Mouse (Mus musculus): ENCODE results near the gene Dnhd1. TPM values are rescaled to one million over a fixed set of nuclear protein-coding genes. Genes with fewer than 3 reads are reported as not detected.

Gene Dnhd1
- polyA plus RNA-seq, 1 experiment from 2014 or later, result 2.9 TPM

GRCm38 (mm10) chr7:105621646-105622292, 28.9 kb upstream of the Dnhd1 start:
- in situ Hi-C loops (cut with MboI; ENCODE audit: low pct_unique_long_range_greater_than_20kb), result no loop called here
- DNase-seq (ENCODE audit: low read depth, low spot score) (no peak), ATAC-seq (peak; percentile 85)
- no peak for TF ChIP-seq CTCF (IDR thresholded peaks at IDR 0.05)
- ChIA-PET CTCF (interaction anchor here (1.0 to 1.7 kb wide), 4 partner anchors 8 to 14 kb away, joined by 3 to 4 read pairs (median 4); no protein-coding TSS in a partner anchor), POLR2A (interaction anchor here (1.5 kb wide), 1 partner anchor 14 kb away, joined by 5 read pairs; no protein-coding TSS in a partner anchor)
- H3K27me3 ChIP-seq, result no peaks in the 10 kb centered on the region

DNA sequence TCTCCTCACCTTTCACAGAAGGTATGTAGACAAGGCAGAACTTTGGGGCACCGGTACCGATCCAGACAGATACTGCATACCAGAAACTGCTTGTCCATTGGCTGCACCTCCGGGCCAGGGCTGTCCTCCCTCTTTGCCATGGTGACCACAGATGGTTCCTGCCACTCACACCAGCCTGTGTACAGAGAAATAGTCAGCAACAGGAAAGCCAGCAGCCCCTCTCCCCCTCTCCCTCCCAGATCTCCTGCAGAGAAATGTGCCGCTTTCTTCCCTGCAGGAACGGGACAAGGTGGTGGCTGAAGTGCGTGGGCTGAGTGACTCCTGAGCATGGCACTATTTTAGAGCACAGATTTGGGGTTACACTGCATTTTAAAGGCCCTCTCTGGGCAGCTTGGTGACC, 25.2 kb upstream of the Dnhd1 start:
- H3K27me3 ChIP-seq, result no peaks in the 10 kb centered on the region
- ChIA-PET POLR2A (no interaction called here), CTCF (no interaction called here)
- in situ Hi-C loops (cut with MboI; ENCODE audit: low pct_unique_long_range_greater_than_20kb), result loop anchor here (25.0 kb wide), 1 partner anchor 238 kb away; the partner anchor contains the start of gene Gm5901
- no peak for ATAC-seq
- TF ChIP-seq CTCF (IDR thresholded peaks at IDR 0.05), result no peak
- DNase-seq (ENCODE audit: low read depth, low spot score), result no peak

DNA sequence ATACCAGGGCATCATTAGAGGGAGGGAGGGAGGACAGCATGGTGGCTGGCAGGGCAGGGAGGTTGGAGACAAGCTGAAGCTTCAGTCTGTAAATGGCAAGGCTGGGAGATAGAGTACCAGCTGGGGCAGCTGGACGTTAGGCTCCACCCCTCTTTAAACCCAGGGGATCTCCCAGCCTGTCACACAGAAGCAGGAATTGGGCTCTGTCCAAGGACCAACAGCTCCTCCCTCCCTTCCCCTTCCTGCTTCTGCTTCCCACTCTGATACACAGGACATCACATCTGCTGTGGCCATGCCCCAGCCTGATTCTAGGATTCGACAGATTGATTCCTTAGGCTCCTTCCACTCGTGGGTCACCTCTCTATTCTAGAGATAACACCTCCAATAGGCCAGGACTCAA, 22.0 kb upstream of the Dnhd1 start:
- in situ Hi-C loops (cut with MboI; ENCODE audit: low pct_unique_long_range_greater_than_20kb), result loop anchor here (25.0 kb wide), 1 partner anchor 241 kb away; the partner anchor contains the start of gene Gm5901
- ATAC-seq, result no peak

DNA sequence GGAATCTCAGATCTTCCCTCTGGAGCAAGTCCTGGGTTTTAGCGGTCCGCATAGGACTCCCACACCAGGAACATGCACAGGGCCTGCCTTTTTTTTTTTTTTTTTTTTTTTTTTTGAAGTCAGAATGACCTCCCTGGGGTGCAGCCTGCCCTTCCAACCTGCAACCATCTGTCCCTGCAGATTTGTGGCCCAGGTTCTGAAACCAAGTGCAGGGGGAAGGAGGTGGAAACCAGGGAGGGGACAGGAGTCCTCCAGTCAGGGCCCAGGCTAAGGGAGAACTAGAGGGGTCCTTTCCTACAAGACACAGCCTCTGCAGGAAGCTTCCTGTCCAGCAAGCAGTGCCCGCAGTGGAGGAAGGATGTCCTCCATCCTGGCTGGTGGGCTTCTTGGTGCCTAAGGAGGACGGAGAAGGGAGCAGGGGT, 18.1 kb upstream of the Dnhd1 start:
- POLR2A ChIA-PET, result interaction anchor here (0.5 kb wide), 1 partner anchor 718 kb away, joined by 3 read pairs; no protein-coding TSS in a partner anchor
- CTCF ChIA-PET, result no interaction called here
- in situ Hi-C loops (cut with MboI; ENCODE audit: low pct_unique_long_range_greater_than_20kb), result loop anchor here (25.0 kb wide), 1 partner anchor 245 kb away; the partner anchor contains the start of gene Gm5901
- DNase-seq (ENCODE audit: low read depth, low spot score) (no peak), ATAC-seq (peak; percentile 10)
- no peak for TF ChIP-seq CTCF (IDR thresholded peaks at IDR 0.05)
- no peaks in the 10 kb centered on the region for H3K27me3 ChIP-seq

More for the DNA sequence above, 22.0 kb upstream of the Dnhd1 start:
- DNase-seq (ENCODE audit: low read depth, low spot score), result no peak
- no peak for TF ChIP-seq CTCF (IDR thresholded peaks at IDR 0.05)
- no peaks in the 10 kb centered on the region for H3K27me3 ChIP-seq
- CTCF ChIA-PET, result interaction anchor here (1.1 to 1.4 kb wide), 2 partner anchors 12 to 21 kb away, joined by 3 to 4 read pairs; no protein-coding TSS in a partner anchor
- POLR2A ChIA-PET, result no interaction called here

DNA sequence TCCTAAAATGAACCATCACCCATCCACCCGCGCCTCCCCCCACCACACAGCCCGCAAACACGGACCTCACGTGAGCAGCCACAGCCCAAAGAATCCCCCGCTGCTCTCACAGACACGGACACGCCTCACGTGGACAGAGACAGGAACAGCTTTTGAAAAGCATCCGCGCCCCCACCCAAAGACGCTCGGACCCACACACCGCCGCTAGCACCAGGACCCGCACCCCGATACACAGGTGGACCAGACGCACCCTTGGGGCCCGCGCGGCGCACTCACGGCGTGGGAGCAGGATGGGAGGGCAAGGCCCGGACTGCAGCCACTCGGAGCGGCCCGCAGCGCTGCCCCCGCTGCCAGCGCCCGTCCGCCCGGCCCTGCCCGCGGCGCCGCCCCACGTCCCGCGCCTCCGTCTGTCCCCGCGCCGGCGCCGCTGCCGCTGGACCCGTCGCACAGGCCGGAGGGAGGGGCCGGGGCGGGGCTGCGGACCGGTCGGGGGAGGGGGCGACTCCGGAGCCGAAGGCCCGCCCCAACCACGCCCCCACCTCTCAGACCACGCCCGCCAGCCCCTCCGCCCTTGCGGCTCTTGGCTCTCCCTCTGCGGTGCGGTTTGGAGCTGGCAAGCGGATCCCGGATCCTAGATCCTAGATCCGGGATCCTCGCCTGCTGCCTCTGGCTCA, 17.4 kb upstream of the Dnhd1 start, which contains the start of gene Trim3:
TSS of gene Trim3 (minus strand) at position 445 of the 674 bp plus-strand sequence.
- in situ Hi-C loops (cut with MboI; ENCODE audit: low pct_unique_long_range_greater_than_20kb), result loop anchor here (25.0 kb wide), 1 partner anchor 246 kb away; the partner anchor contains the start of gene Gm5901
- DNase-seq (ENCODE audit: low read depth, low spot score) (no peak), ATAC-seq (peak; percentile 88)
- H3K27me3 ChIP-seq, result no peaks in the 10 kb centered on the region
- no peak for TF ChIP-seq CTCF (IDR thresholded peaks at IDR 0.05)
- ChIA-PET CTCF (interaction anchor here (0.5 kb wide), 1 partner anchor 117 kb away, joined by 3 read pairs; no protein-coding TSS in a partner anchor), POLR2A (interaction anchor here (0.5 kb wide), 1 partner anchor 717 kb away, joined by 3 read pairs; no protein-coding TSS in a partner anchor)

GRCm38 (mm10) chr7:105633801-105634135, 16.9 kb upstream of the Dnhd1 start:
- ChIA-PET POLR2A (interaction anchor here (0.7 kb wide), 1 partner anchor 10 kb away, joined by 3 read pairs; no protein-coding TSS in a partner anchor), CTCF (interaction anchor here (0.5 kb wide), 1 partner anchor 117 kb away, joined by 3 read pairs; no protein-coding TSS in a partner anchor)
- TF ChIP-seq CTCF (IDR thresholded peaks at IDR 0.05), result no peak
- ATAC-seq (no peak), DNase-seq (ENCODE audit: low read depth, low spot score) (no peak)
- in situ Hi-C loops (cut with MboI; ENCODE audit: low pct_unique_long_range_greater_than_20kb), result loop anchor here (25.0 kb wide), 1 partner anchor 246 kb away; the partner anchor contains the start of gene Gm5901
- no peaks in the 10 kb centered on the region for H3K27me3 ChIP-seq

GRCm38 (mm10) chr7:105634272-105634920, 16.2 kb upstream of the Dnhd1 start:
- ChIA-PET CTCF (interaction anchor here (0.9 kb wide), 1 partner anchor 16 kb away, joined by 3 read pairs; the partner anchor contains the start of gene Dnhd1), POLR2A (interaction anchor here (0.7 kb wide), 1 partner anchor 11 kb away, joined by 3 read pairs; no protein-coding TSS in a partner anchor)
- in situ Hi-C loops (cut with MboI; ENCODE audit: low pct_unique_long_range_greater_than_20kb), result loop anchor here (25.0 kb wide), 1 partner anchor 247 kb away; the partner anchor contains the start of gene Gm5901
- no peak for TF ChIP-seq CTCF (IDR thresholded peaks at IDR 0.05)
- no peaks in the 10 kb centered on the region for H3K27me3 ChIP-seq
- ATAC-seq, result no peak
- no peak for DNase-seq (ENCODE audit: low read depth, low spot score)

DNA sequence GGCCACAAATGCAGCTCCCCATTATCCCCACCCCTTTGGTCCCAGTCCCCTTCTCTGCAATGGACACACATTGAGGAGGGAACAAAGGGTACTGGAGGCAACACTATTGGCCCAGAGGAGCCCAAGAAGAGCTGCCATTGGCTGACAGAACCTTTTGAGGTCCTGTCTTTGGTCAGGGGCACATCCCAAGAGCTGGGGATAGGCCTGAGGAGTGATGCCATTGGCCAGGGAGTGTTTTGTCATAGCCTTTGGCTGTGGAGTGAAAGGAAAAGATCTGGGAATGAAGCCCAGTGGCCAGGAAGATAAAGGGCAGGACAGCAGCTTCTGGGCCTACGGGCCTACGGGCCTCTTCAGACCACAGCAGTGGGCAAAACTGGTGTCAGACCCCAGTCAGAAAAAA, 14.9 kb upstream of the Dnhd1 start:
- no peaks in the 10 kb centered on the region for H3K27me3 ChIP-seq
- TF ChIP-seq CTCF (IDR thresholded peaks at IDR 0.05), result no peak
- no peak for ATAC-seq
- ChIA-PET CTCF (interaction anchor here (0.9 kb wide), 1 partner anchor 13 kb away, joined by 4 read pairs; no protein-coding TSS in a partner anchor), POLR2A (interaction anchor here (1.1 kb wide), 1 partner anchor 14 kb away, joined by 5 read pairs; no protein-coding TSS in a partner anchor)
- no peak for DNase-seq (ENCODE audit: low read depth, low spot score)
- in situ Hi-C loops (cut with MboI; ENCODE audit: low pct_unique_long_range_greater_than_20kb), result loop anchor here (25.0 kb wide), 1 partner anchor 248 kb away; the partner anchor contains the start of gene Gm5901

DNA sequence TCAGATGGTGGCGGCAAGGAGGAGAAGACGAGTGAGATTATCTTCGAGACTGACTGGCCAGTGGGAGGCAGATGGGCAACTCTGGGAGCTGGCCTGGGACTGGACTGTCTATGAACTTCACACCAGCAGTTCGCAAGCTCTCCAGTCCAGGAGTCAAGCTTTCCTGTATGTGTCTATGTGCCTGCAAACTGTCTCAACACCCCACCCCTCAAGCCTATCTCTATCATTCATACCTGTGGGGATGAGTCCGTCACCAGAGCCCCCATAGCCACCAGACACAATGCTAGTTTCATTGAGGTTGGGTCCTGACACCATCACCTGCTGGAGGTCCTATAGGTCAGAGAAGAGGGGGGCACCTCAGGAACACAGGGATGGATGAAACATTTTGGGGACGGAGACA, 11.9 kb upstream of the Dnhd1 start:
- CTCF ChIA-PET, result no interaction called here
- no peak for ATAC-seq
- H3K27me3 ChIP-seq, result no peaks in the 10 kb centered on the region
- no peak for DNase-seq (ENCODE audit: low read depth, low spot score)
- in situ Hi-C loops (cut with MboI; ENCODE audit: low pct_unique_long_range_greater_than_20kb), result loop anchor here (25.0 kb wide), 1 partner anchor 251 kb away; the partner anchor contains the start of gene Gm5901
- POLR2A ChIA-PET, result no interaction called here
- TF ChIP-seq CTCF (IDR thresholded peaks at IDR 0.05), result no peak

DNA sequence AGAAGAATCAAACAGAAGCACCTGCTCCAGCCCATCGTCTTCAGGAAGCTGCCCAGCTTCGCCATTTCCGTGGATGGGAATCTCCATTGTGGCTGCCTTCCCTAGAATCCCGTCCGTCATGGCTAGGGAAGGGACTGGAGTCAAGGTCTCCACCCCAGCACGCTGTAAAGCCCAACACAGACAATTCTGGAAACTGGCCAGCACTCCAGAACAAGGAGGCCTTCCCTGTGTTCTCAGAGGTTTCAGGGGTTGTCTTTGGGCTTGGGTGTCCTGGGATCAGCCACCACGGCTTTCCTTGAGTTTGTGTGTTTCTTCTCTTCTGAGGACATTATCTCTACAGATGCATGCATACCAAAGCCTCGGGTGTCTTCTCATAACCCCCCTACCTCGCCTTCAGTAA, 11.3 kb upstream of the Dnhd1 start:
- in situ Hi-C loops (cut with MboI; ENCODE audit: low pct_unique_long_range_greater_than_20kb), result loop anchor here (25.0 kb wide), 1 partner anchor 252 kb away; the partner anchor contains the start of gene Gm5901
- DNase-seq (ENCODE audit: low read depth, low spot score) (no peak), ATAC-seq (no peak)
- ChIA-PET POLR2A (no interaction called here), CTCF (no interaction called here)
- H3K27me3 ChIP-seq, result no peaks in the 10 kb centered on the region
- TF ChIP-seq CTCF (IDR thresholded peaks at IDR 0.05), result no peak

Data from Patski (cell line).